Mouse (Mus musculus) MEL (cell line): ENCODE measurements around the gene Smlr1.

ENCODE experiments used
- CTCF ChIP-seq, 3 experiments: IDR thresholded peaks in 2 of 3; conservative IDR thresholded peaks in 1 of 3; 2 replicates each; pipeline ENCODE4 v1.5.1; 2011 to 2012; ENCODE audit warnings: low read length in 3 of 3, low read depth in 2 of 3, mild to moderate bottlenecking in 2 of 3, improper control_type of control experiment in 1 of 3, inconsistent platforms in 1 of 3, mixed read lengths in 1 of 3, moderate library complexity in 1 of 3; ENCODE audit not compliant: control insufficient read depth in 1 of 3, insufficient read depth in 1 of 3, poor library complexity in 1 of 3, severe bottlenecking in 1 of 3
- NELFE ChIP-seq: IDR thresholded peaks from 2 replicates; pipeline ENCODE4 v1.6.1; 2011; ENCODE audit warnings: low read depth, low read length, improper control_type of control experiment
- USF1 ChIP-seq: IDR thresholded peaks from 2 replicates; pipeline ENCODE4 v1.6.1; 2014; ENCODE audit warnings: low read depth, mild to moderate bottlenecking, inconsistent platforms, low read length, improper control_type of control experiment, moderate library complexity

- no peak for TF ChIP-seq NELFE
- TF ChIP-seq CTCF (IDR thresholded peaks at IDR 0.05 in 2 of 3, conservative IDR thresholded peaks at IDR 0.05 in 1 of 3; ENCODE audit: control insufficient read depth in 1 of 3, insufficient read depth in 1 of 3, low read depth in 2 of 3, low read length in 3 of 3, poor library complexity in 1 of 3, severe bottlenecking in 1 of 3), result no peak
- no peak for TF ChIP-seq USF1
These were observed 1.6 kb downstream of the Smlr1 start for GRCm38 (mm10) chr10:25534467-25534866.
